Mouse (Mus musculus) layer of hippocampus, postnatal 36 days (tissue): Measurements from ENCODE around the gene Selenbp1. TPM values are rescaled to one million over a fixed set of nuclear protein-coding genes. Genes with fewer than 3 reads are reported as not detected.
"Not testable (repeated sequence)": the region's sequence is repeated elsewhere in the genome, so short reads cannot be mapped to it uniquely, and the experiment has no call there.

Experiments used
- DNase-seq, 2 experiments: peaks; one replicate each; pipeline ENCODE4 v3.0.0; 2022
- total RNA-seq, 2 experiments: library from RNA; stranded (reverse); gene quantifications; 2 replicates each; pipeline ENCODE4 v1.2.3; 2021

The Selenbp1 gene
- total RNA-seq, 2 experiments from 2014 or later: 9.2 to 10.2 TPM

DNA sequence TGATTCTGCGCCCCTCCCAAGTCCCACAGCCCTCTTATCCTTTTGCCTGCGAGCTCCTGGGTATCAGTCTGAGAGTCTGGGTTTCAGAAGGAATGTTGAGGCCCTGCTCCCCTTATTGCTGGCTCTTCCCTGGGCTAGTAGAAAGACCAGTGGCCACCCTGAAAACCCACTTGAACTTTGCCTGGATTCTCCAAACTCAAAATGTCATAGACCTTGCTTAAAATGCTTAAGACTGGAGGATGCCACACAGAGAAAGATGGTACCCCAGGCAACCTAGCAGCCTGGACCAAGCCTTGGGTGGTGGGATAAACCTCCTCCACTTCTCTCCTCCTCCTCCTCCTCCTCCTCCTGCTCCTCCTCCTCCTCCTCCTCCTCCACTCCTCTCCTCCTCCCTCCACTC lies 748 bp downstream of the Selenbp1 start:
- not testable (repeated sequence) for DNase-seq

DNA sequence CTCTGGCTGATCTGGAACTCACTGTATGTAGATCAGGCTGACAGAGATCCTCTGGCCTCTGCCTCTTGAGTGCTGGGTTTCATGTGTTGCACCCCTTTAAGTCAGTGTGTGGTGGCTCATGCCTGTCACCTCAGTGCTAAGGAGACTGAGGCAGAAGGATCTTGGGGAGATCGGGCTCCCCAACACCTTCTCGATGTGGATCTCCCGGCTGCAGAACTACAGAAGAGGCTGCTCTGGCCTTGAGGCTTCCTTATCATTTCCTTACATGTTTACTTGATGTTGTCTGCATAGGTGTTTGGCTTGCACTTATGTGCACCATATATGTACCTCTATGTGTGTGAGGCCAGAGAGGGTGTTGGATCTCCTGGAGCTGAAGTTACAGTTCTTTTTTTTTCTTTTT lies 1.7 kb downstream of the Selenbp1 start:
- DNase-seq: not testable (repeated sequence)

DNA sequence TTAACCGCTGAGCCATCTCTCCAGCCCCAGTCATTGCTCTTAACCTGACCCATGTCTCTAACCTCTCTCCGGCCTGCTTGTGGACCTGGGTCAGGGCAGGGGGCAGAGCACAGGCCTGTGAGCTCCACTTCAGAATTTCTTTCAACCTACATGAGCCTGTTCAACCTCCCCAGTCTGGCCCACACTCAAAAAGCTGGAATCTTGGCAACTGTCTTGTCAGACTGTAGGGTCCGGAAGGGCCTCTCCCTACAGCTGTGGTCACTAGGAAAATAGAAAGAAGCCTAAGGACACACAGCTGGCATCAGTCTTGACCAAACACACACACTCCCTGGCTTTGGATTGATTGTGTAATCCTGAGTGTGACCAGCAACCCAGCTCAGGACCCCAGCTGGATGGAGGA lies 2.5 kb downstream of the Selenbp1 start:
- DNase-seq: not testable (repeated sequence)

DNA sequence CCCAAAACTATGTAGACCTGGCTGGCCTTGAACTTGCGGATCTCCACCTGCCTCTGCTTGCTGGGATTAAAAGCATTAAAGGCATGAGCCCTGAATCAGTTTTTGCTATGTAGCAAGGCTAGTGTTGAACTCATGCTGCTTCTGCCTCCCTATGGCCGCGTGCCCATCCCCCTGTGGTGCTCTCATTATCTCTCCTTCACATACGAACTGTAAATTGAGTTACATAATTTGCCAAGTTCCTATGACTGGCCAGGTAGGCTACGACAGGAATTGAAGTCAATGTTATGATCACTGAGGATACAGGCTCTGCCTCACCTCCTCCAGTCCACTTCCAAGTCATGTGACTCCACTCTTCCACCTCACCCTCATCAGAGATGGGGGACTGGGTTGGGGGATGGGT lies 3.3 kb downstream of the Selenbp1 start:
- DNase-seq: not testable (repeated sequence)

DNA sequence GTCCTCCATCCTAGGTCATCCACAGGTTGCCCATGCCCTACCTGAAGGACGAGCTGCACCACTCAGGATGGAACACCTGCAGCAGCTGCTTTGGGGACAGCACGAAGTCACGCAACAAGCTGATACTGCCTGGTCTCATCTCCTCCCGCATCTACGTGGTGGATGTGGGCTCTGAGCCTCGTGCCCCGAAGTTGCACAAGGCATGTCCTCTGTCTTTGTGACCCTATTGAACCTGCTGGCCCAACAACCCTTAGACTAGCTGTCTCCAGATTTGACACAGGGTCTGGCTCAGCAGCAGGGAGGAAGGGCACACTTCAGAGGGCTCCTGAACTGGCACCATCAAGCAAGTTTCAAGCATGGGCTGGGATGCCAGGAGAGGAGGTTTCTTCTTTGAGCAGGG lies 4.3 kb downstream of the Selenbp1 start:
- not testable (repeated sequence) for DNase-seq

DNA sequence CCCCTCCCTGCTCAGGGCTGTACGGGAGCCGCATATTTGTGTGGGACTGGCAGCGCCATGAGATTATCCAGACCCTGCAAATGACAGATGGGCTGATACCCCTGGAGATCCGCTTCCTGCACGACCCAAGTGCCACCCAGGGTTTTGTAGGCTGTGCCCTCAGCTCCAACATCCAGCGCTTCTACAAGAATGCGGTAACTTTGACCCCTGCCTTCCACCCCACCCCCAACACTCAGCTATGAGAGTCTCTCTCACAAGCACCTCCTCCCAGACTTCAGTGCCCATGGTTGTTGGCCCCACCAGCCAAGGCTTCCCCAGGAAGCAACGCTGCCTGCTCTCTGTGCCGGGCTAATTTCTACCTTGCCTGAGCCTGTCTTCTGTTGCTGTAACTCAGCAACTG lies 7.2 kb downstream of the Selenbp1 start:
- not testable (repeated sequence) for DNase-seq

DNA sequence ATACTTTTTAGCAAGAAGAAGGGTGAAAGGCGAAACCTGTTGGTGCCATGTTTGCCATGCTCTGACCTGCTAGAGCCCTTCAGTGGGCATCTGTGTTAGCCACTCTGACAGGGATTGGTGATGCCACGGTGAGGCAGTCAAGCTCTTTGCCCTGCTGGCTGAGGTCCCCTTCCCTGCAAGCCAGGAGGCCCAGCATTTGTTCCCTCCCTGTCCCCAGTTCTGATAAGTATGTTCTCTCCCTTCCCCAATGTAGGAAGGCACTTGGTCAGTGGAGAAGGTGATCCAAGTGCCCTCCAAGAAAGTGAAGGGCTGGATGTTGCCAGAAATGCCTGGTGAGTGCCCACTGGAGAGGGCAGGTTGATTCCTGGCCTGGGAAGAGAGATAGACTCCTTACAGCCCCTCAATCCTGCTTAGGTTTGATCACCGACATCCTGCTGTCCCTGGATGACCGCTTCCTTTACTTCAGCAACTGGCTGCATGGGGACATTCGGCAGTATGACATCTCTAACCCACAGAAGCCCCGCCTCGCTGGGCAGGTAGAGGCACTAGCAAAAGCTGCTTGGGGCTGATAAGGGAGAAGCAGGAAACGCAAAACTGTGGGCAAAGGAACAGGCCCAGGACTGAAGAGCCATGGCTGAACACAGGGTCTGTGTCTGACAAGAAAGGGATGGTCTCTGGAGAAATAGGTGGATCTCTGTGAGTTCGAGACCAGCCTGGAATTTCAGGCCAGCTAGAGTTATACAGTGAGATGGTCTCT lies 9.5 kb downstream of the Selenbp1 start:
- not testable (repeated sequence) for DNase-seq

DNA sequence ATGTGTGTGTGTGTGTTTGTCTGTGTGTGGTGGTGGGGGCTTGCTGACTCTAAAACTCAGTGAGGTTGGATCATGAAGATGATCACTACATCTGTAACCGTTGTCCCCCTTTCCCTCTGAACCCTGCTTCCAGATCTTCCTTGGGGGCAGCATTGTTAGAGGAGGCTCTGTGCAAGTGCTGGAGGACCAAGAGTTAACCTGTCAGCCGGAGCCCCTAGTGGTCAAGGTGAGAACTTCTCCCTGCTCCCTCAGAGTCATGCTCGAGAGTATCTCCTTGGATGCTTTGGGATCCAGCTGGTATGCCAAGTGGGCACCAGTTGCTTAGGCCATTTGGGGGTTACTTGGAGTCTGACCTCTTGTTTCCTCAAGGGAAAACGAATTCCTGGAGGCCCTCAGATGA lies 10.8 kb downstream of the Selenbp1 start:
- not testable (repeated sequence) for DNase-seq

DNA sequence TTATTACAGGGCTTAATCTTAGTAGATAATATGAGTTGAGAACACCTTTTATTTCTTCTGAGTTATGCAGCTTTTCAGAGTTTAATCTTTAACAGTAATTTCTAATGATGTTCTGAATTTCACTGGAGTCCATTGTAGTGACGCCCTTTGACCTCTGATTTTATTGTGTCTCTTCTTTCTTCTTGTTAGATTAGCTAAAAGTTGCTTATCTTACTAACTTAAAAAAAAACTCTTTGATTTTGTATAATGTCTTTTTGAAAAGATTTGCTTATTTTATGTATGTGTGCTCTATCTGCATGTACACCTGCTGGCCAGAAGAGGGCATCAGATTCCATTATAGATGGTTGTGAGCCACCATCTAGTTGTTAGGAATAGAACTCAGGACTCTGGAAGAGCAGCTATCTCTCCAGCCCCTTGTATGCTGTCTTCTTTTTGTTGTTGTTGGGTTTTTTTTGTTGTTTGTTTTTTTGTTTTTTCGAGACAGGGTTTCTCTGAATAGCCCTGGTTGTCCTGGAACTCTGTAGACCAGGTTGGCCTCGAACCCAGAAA lies 15.3 kb downstream of the Selenbp1 start:
- no peak for DNase-seq

DNA sequence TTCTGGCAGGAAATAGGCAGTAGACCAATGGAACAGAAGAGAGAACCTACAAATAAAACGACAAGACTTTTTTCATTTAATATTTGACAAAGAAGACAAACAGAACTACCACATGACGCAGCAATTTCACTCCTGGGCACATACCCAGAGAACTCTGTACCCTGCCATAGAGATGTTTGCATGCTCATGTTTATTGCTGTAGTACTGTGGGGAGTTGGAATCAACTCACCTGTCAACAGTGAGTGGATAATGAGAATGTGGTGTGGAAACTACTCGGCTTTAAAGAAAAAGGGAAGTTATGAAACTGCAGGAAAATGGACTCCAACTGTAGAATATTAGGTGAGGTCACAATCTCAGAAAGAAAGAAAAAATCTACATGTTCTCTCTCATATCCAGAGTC lies 16.8 kb downstream of the Selenbp1 start:
- DNase-seq: no peak

DNA sequence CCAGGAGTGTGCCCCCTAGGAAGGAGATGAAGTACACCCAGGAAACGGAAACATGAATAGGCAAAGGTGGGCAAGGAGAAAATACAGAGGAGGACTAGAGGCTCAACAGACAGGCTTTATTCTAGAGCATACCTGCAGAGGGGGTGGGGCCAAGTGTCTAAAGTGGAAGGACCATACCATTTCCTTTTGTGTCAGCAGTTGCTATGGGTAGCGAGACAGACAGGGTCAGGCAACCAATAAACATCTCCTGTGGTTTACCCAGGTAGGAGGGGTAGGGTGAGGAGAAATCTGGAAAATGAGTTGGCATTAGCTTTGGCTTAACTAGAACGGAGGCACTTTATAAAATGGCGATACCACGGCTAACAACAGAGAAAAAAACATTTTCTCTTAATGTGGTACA lies 19.9 kb downstream of the Selenbp1 start:
- DNase-seq: no peak

DNA sequence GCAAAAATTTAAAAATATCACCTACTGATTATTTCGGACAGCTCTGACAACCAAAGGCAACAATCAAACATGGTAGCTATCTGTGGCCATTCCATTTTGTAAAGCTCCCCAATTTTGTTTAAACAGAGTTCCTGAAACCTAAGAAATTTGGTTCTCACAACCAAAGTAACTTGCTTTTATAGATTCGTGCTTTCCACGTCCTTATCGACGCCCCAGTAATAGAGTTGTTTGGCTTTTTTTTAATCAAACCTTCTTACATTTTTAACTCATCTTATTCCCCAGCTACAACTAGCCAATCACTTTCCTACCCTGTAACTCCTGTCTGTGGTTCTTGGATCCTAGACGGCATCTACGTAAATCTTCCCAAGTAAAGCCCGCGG lies 20.5 kb downstream of the Selenbp1 start:
- no peak for DNase-seq

DNA sequence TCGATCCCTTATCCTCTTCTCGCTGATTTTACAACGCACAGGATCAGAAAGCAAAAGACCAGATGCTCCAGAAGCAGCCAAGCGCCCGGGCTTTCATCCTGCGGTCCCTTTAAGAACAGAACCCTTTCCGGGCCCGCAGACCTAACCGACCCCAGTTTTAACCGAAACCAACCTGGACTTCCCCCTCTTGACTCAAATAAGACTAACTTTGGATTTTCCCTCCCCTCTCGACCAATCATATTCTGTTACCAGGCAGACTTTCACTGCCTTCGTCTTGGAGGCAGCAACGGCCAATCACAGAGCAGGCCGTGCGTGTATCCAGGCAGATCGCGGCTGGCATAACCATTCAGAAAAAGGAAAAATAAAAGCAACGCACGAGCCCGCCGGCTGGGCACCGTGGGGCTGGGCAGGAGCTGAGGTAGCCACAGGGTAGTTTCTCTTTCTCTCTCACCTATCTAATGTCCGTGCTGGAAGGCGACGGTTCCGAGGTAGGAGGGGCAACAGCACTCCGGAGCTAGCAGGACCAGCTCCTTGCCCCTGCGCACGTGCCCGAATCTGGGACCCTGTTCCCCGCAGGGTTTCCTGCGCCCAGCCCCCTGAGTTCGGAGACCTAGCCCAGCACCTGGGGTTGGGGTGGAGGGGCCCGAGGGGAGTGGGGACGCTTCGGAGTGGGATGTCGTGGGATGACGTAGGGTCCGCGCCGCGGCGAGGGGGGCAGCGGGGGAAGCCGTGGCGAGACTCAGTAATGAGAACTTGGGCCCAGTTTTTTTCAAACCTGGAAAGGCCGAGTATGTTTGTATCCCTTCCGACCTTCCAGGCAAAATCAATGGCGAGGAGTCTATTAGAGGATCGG lies 21.1 kb downstream of the Selenbp1 start, which contains the start of gene Rfx5:
Gene Rfx5, plus strand, starts transcription at position 312 of the 853 bp plus-strand sequence.
- DNase-seq: peak; percentile 86 to 89

DNA sequence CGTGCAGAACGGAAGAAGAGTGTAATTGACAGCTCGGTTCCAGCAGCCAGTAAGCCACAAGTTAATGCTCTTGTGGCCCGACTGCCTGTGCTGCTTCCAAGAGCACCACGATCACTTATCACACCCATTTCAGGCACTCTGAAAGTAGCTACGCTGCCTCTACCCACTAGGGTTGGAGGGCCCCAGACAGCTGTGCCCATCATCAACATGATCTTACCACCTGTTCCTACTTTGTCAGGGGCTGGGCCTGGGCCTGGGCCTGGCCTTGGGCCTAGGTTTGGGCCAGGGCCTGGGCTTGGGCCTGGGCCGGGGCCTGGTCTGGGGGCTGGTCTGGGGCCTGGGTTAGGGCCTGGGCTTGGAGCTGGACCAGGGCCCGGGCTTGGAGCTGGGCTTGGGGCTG lies 25.4 kb downstream of the Selenbp1 start:
- no peak for DNase-seq

DNA sequence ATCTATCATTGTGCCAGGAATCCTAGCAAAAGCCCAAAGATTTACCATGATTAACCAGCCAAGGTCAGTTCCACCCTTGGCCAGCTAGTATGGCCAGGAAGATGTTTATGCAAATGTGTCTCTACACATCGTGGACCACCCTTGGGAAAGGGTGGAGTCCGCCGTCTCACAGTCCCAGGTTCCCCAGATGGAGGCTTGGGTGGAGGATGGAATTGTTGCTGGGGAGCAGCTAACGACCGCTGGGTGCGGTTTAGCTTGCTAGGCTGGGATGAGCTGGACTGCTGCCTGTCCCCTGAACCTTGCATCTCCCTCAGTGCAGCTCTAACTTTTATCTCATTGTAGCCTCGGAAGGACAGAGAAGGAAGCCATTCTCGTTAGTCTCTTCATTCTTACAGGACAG lies 27.0 kb downstream of the Selenbp1 start:
- DNase-seq: no peak

DNA sequence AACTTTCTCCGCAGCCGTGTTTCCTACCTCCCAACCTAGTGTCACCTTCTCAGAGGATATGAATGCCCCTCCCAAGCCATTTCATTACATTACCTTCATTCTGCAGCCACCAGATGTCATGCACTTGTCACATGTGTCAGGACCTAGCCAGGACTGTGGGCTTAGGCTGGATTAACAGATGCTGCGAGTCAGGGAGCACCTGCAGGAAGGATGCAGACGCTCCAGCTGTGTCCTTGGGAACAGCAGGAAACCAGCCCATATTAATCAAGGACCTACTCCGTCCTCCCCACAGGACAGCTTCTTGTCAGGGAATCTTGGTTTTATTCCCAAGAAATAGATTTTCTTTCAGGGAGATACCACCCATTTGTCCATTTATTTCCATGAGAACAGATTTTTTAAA lies 27.5 kb downstream of the Selenbp1 start:
- DNase-seq: no peak

DNA sequence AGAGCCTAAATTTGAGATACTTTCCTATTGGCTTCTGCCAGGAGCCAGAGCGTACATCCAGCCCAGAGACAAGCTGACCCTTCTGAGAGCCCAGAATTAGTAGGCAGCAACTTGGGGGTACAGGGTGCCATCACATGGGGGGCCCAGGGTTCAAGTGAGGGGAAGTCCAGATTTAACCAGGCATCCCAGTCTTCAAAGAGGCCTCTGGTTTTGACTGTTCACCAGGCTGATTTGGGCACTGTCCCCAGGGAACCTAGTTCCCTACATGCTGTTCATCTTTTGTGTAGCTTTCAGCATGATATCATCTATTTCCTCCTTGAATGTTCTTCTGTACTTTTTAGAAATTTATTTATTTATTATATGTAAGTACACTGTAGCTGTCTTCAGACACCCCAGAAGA lies 32.1 kb downstream of the Selenbp1 start:
- DNase-seq: no peak

DNA sequence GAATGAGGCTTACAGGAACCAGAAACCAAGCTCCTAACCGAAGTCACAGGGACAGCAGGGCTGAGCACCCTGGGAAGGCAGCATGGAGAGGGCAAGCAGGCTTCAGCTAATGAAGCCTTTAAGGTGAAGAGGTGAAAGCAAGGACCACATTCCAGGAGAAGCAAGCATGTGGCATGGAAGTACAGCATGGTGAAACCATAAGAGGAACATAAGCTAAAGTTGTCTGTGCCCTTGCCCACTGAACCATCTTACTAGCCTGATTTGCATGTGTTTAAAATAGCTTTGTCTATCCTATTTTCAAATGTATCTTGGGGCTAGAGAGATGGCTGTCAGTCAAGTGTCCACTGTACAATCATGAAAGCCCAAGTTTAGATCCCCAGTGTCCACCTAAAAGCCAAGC lies 33.0 kb downstream of the Selenbp1 start:
- no peak for DNase-seq

DNA sequence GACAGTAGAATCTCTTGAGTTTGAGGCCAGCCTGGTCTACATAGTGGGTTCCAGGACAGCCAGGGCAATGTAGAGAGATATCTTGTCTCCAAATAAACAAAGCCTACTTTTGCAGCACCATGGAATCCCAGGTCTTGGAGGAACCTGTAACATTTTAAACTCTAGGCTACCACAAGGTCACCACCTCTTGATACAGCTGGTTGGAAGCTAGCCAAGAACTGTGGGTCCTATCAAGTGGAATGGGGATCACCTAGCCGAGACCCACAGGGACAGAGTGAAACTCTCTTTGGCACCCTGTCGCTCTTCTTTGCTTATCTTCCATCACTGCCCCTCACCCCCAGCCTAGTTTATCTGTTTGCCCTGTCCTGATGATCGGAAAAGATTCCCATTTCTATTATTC lies 39.7 kb downstream of the Selenbp1 start:
- no peak for DNase-seq

DNA sequence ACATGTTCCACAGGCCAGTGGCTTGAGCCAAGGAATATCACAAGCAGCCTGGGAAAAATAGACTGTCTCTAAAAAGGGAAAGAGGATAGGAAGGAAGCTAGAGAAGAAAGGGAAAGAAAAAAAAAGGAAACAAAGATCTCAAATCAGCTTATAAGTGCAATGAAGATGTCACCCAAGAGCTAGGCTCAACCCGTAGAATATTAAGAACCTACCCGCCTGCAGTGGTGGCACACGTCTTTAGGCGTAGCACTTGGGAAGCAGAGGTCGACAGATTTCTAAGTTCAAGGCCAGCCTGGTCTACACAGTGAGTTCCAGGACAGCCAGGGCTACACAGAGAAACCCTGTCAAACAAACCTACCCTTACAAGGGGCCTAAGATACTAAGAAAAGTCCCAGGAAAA lies 40.8 kb downstream of the Selenbp1 start:
- DNase-seq: no peak

DNA sequence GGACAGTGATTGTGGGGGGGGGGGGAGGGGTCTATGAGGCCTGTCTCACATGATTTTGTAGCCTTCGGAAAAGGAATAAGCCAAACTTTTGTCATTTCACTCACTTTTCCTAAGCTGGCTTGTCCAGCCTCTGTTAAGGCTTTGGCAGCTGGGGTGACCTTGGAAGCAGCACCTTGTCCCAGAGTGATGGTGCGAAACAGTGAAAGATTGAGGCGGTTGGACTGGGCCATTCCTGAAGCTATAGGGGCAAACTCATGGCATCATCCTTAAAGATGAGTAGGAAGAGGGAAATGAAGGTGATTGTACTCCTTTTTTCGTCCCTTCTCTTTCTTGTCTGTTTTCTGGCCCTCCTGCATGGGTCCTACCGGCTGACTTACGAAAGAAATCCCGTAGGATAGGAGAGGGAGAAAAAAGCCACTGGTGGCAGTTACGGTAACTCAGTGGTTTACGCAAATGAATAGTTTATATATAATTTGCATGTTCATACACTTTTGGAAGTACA lies 41.2 kb downstream of the Selenbp1 start:
- no peak for DNase-seq

DNA sequence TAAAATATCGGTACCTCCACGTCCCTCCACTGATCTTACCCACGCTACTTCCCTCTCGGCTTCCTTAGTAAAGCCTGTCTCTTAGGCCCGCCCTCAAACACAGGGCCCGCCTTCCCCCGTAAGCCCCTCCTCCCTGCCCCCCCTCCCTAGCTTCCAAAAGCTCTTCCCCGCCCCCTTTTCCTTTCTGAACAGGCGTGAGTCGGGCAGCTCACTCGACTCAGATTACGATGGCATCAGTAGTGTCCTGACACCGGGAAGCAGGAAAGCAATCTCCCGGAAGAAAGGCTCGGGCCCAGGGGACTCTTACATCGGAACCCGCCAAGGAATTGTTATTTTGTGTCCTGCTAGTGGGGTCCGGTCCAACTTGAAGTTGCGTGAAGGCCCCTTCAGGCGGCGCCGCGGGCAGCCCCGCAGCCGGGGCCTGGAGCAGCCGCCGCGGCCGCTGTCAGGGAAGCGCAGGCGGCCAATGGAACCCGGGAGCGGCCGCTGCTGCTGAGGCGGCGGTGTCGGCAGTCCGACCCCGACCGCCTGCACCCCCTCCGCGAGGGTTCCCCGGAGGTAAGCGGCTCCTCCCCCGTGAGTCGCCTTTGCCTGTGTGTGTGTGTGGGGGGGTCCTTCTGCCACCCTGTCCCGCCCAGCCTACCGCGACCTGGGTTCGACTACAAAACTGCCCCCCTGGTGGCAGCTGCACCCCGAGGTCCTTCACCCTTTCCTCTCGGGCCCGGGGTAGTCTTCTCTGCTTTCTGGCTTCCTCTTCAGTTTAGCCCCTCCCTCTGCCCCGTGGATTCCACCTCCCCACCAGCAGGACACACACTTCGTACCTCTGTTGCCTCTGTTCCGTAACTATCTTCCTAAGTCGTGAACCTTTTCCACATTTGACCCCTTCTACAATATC lies 41.9 kb downstream of the Selenbp1 start, which contains the start of gene Pi4kb:
Gene Pi4kb, plus strand, starts transcription at position 204 of the 895 bp plus-strand sequence.
- peak; percentile 81 to 83 for DNase-seq
